Mouse (Mus musculus) left cerebral cortex, adult 2 months (tissue): ENCODE measurements around the gene Arhgap8. TPM values are rescaled to one million over a fixed set of nuclear protein-coding genes. Genes with fewer than 3 reads are reported as not detected.

ENCODE experiments used
- DNase-seq, 2 experiments: peaks; one replicate each; pipeline ENCODE4 v3.0.0; 2021 to 2022; ENCODE audit warnings: low spot score in 2 of 2, mixed read lengths in 1 of 2; ENCODE audit errors: extremely low spot score in 1 of 2
- H3K27ac ChIP-seq: fragments of 200-600 bp; 2 replicates; pipeline ENCODE4 v1.8.1; 2022
- H3K4me3 ChIP-seq: fragments of 200-600 bp; 2 replicates; pipeline ENCODE4 v1.8.1; 2022
- CTCF ChIP-seq: fragments of 200-600 bp; IDR thresholded peaks from 2 replicates; pipeline ENCODE4 v1.8.1; 2022; ENCODE audit warnings: antibody characterized with exemption, mild to moderate bottlenecking, moderate library complexity
- intact Hi-C: fragments of 180-260 bp; cut with DNase I; formaldehyde crosslinking; loops from one replicate; pipeline ENCODE4 v1.15.1; 2025
- total RNA-seq, 2 experiments: library from RNA; stranded (reverse); gene quantifications; 2 replicates each; pipeline ENCODE4 v1.2.3; 2021

Arhgap8 gene
- total RNA-seq, 2 experiments from 2014 or later = not detected

DNA sequence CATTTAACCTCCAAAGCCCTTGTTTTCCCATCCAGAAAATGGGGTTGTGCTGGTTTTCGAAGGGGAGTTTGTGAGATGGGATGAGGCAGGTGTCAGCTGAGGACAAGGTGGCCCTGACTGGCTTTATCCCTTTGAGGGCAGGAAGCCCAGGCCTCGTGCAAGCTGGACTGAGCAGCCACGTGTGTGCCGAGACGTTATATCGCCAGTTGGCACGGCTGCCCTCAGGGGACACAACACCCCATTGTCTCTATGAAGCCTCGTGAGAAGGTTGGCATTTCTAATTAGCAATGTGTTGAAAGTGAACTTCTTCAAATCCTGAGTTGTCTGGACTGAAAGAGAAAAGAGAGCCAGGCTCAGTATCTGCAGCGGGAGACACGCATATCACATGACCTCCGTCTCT, 98.4 kb downstream of the Arhgap8 start:
- no peak for TF ChIP-seq CTCF
- intact Hi-C loops = no loop called here
- H3K27ac ChIP-seq = no peak overlapping the region
- no peak for DNase-seq
- no peak overlapping the region for H3K4me3 ChIP-seq

GRCm38 (mm10) chr15:84820811-84821210, 101.0 kb downstream of the Arhgap8 start:
- no peak for TF ChIP-seq CTCF
- Histone ChIP-seq H3K4me3 (no peak overlapping the region), H3K27ac (no peak overlapping the region)
- DNase-seq = peak in 1 of 2 experiments; percentile 44
- intact Hi-C loops = no loop called here

Other genes with a start within 250 kb of the Arhgap8 start
- gene Rtl6, start 162.2 kb upstream of the Arhgap8 start, total RNA-seq = 10 to 100 TPM; 52.7 to 53.7 TPM
- gene Prr5, start 50.4 kb upstream of the Arhgap8 start, total RNA-seq = 10 to 100 TPM; 13.8 to 14.1 TPM
- gene Phf21b, start 136.0 kb downstream of the Arhgap8 start, total RNA-seq = 10 to 100 TPM; 18.8 to 31.9 TPM
- gene Gm29666, start 200.0 kb downstream of the Arhgap8 start, total RNA-seq = 1 to 10 TPM; 1.1 to 1.3 TPM
- gene Nup50, start 203.4 kb downstream of the Arhgap8 start, total RNA-seq = 10 to 100 TPM; 32.0 to 33.2 TPM